Mouse (Mus musculus): ENCODE measurements at regions not wholly inside any gene's neighbourhood (a gene's known extent, or its start where the extent isn't known, plus 50 kb on each side); places are given as distances from the start of the nearest gene placed in this dataset.

DNA sequence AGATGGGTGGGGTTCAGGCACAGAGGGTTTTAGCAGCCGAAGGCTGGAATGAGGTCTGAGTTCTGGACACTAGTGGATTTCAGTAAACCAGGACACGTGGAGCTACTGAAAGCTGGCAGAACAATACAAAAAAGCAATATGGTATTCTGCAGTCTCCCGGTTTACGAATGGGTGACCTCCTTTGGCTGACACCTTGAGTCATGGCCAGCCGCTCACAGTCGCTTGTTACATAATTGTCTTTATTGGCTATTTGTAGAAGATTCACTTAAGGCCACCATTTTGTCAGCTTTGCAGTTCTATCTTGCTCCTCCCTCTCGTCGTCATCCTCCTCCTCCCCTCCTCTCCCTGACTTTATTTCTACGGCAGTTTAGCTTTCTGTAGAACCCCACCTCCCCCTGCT, 269.6 kb downstream of the Maf start:
- no peak for ATAC-seq (ENCODE audit: extremely low read depth, insufficient number of reproducible peaks, low FRiP score, poor library complexity, severe bottlenecking)

DNA sequence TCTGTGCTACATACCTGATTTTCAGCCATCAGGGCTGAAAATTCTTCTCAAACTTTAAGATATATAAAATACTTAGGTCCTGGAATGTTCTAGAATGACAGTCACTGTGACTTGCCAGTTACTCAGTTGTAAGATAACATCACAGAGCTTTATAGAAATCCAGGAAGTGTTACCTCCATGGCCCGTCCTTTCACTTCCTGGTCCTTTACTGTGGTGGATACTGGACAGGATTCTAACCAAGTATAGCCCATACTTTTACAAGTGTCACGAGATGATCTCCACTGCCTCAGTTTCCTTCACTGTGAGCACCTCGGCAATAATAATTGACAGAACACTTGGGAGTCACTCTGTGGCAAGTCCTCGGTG, 271.3 kb downstream of the Maf start:
- ATAC-seq (ENCODE audit: extremely low read depth, insufficient number of reproducible peaks, low FRiP score, poor library complexity, severe bottlenecking): no peak

DNA sequence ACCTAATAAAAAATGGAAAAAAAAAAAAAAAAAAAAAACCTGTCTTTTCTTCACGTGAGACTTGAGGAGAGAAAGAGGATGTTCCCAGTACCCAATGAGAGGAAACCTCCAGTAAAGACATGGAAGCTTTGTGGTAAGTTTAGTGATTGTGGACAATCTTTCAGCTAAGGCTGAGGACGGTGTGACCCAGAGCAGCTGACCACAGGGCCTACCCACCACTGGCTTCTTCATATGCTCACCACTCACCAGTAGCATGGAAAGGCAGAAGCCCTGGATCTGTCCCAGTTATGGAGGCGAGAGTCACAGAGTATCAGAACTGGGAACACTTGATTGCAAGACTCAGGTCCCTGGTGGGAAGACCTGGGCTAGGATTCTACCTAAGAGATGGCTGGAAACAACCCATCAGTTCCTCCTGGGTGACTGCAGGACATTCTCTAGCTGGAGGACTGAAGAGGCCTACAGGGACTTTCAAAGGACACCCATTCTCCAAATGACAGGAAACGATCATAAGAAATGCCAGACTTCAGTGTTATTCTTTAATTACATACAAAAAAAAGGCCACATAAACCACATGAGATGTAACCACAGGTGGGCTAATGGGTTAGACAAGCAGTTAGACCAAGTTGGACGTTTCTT, 271.8 kb downstream of the Maf start:
- no peak for ATAC-seq (ENCODE audit: extremely low read depth, insufficient number of reproducible peaks, low FRiP score, poor library complexity, severe bottlenecking)

DNA sequence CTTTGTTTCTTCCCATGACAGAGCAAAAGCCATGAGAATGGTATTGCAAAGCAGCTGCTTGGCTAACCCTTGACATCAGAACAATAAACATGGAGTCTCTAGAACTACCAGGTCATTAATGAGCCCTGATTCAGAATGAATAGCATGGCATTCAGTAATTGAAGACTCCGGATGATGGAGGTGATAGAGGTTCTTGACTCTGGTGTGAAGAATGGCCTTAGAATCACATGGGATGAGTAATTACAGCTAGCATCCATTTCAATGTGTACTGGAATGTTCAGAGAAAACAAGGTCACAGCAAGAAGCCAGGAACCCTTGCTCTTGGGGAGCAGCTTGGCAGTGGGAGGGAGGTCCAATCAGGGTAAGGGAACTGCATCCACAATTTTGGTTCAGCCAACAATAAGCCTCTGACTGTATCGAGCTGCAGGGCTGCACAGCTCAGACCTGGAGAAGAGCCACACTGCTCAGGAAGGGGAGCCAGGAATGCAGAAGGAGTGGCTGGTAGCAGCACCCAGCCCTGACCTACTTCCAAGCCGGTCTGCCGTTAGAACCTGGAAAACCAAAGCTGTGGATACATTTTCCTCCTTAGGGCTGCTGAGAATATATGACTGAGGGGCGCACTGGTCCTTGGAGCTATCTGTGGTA, 275.1 kb downstream of the Maf start:
- ATAC-seq (ENCODE audit: extremely low read depth, insufficient number of reproducible peaks, low FRiP score, poor library complexity, severe bottlenecking): no peak

DNA sequence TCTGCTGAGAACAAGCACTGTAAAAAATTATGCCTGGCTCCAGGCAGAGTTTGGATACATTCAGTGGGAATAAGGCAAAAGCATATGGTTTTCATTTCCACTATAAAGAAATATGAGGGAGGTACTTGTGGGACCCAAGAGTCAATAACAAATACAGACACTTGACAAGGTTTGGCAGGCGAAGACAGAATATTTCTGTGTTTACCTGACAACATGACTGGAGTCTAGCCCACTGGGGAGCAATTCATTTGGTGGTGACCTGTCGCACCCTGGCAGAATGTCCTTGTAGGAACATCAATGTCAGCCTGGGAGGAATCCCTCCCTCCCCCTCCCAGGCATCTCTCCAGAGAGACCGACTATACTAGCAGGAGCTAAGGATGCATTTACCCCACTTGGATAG, 276.8 kb downstream of the Maf start:
- ATAC-seq (ENCODE audit: extremely low read depth, insufficient number of reproducible peaks, low FRiP score, poor library complexity, severe bottlenecking): no peak

DNA sequence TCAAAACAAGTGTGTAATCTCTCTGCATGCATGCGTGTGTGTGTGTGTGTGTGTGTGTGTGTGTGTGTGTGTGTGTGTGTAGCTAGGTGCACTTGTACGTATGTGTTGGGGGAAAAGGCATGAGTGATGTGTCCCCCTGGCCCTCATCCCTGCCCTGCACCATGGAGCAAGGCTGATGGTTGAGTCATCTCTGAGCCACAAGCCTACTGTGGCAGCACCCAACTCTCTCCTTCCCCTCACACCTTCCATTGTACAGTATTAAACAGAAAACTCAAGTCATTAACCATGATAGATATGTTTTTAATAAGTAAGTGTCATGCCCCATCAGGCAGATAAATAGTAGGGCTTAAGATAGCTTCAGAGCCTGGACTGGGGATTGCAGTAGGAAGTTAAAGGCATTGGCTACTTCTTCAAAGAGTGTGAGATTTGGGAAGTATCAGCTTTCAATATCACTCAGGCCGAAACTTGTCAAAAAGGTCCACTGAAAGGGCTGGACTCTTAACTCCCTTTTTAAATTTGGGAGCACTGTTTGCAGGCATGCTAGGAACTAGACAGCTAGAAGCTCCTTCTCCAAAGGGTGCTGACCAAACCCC, 278.2 kb downstream of the Maf start:
- no peak for ATAC-seq (ENCODE audit: extremely low read depth, insufficient number of reproducible peaks, low FRiP score, poor library complexity, severe bottlenecking)

DNA sequence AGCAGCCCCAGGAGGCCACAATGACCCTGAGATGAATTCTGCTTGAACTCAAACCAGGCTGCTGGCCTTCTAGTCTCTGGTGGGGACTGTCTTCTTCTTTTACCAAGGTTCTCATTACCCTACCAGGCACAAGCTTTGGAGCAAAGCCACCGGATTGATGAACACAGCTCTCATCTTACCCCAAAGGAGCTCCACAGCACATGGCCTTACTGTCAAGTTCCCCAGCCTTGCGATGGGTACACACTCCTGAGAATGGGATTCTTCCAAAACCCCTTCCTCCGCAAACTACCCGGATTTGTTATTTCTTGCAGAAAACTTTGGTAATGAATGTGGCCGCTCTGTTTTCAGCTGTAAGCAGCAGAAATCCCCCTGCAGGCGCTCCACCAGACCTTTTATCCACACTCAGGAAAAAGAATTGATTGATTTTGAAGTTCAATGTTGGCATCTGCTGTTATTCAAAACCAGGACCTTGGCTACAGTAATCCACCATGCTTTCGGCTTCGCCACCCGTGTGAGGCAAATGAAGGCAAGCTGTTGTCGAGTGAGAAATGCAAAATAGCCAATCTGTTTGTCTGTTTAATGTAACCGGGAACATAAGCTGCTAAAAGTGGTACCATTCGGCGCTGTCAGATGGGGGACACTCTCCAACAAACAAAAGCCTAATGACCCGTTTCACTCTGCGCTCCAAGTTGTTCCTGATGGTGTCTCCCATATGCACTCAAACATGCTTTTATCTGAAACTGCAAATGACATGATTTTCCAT, 278.9 kb downstream of the Maf start:
- ATAC-seq (ENCODE audit: extremely low read depth, insufficient number of reproducible peaks, low FRiP score, poor library complexity, severe bottlenecking): no peak

DNA sequence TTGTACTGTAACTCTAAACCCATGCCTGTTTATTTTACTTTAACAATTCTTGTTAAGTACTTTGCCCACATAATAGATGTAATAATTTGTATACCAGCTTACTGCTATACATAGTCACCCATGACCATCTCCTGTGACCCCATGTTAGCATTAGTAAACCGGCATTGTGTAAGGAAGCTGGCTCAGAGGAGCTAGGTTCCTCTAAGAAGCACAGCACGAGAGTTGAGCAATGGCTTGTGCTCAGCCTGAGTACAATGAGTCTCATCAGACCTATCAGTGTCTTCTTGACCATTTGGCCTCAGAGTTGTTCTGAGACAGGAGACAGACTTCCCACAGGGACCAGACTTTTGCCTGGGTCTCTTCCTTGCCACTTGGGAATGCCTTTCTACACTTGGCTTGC, 279.6 kb downstream of the Maf start:
- ATAC-seq (ENCODE audit: extremely low read depth, insufficient number of reproducible peaks, low FRiP score, poor library complexity, severe bottlenecking): peak; percentile 73

DNA sequence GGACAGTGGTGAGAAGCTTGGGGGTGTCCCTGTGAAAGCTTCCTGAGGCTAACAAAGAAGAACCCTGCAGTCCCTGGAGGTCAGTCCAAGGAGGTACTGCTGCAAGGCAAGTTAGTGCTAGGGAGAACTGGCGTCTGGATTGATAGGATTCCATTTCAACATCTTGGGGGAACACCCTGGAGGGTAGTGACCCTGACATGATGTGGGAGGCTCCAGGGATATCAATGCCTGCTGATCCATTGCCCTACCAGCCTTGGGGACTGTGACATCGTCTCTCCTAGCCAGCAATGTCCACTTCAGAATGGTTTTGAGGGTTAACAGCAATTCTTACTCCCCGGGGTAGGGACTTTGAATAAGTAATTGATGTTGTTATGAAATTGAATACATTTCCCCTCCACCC, 280.1 kb downstream of the Maf start:
- no peak for ATAC-seq (ENCODE audit: extremely low read depth, insufficient number of reproducible peaks, low FRiP score, poor library complexity, severe bottlenecking)

DNA sequence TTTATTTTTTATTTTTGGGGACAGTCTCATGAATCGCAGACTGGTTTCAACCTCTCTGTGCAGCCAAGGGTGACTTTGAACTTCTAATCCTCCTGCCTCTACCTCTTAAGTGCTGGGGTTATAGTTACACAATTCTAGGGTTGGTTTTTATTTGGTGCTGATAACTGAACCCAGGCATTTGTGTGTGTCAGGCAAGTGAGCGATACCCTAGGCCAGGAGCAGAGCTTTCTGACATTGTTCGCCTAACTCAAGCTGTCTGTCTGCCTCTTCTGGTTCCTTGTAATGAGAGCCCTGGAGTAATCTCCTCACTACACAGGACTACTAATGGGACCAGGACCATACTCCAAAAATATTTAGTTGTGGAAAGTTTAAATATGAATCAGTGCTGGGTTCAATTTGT, 281.1 kb downstream of the Maf start:
- no peak for ATAC-seq (ENCODE audit: extremely low read depth, insufficient number of reproducible peaks, low FRiP score, poor library complexity, severe bottlenecking)

DNA sequence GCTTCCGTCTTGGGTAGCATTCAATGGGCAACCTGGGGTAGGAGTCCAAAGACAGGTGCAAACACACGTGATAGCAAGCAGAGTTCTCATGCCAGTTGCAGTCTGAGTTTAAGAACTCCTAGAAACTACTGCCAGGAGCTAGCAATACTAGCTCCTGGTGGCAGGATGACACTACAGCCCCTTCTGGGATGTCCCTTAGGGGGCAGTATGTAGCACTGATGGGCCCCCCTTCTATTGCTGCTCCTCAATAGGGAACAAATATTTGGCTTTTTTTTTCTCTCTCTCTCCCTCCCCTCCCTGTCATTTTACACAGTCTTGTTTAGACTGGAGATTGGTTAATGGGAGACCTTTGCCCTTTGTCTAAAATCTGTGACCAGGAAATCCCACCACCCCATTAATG, 282.2 kb downstream of the Maf start:
- ATAC-seq (ENCODE audit: extremely low read depth, insufficient number of reproducible peaks, low FRiP score, poor library complexity, severe bottlenecking): no peak

DNA sequence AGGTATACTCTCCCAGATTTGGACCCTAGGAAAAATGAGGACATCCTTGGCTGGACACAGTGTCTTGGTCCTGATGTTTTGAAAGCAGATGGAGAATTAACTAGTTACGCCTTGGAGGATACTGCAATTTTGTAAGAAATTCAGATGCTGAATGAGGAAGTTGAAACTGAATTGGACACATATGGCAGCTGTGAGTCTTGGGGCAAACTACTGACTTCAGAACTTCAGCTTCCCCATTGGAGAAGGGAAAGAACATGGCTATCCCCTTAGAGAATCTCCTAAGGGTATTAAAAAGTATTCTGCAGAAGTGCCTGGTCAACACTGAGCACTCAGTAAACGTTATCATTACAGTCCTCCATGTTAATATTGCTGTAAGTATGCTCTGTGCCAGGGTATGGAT, 283.9 kb downstream of the Maf start:
- ATAC-seq (ENCODE audit: extremely low read depth, insufficient number of reproducible peaks, low FRiP score, poor library complexity, severe bottlenecking): no peak

DNA sequence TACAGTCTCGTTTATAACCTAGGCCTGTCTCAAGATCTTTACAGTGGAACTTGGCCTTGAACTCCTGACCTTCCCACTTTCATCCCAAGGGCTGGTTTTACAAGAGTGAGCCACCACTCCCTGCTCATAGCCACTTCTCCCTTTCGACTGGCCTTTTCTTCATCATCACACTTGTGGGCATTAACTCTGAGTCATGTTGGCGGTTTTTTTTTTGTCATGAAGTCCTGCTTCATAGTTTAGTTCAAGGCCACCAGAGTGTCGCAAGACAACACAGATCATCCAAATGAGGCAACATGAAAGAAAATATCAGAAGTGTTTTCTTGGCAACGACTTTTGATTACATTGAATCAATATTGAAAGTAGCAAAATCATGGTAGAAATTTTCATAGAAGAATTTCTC, 284.5 kb downstream of the Maf start:
- ATAC-seq (ENCODE audit: extremely low read depth, insufficient number of reproducible peaks, low FRiP score, poor library complexity, severe bottlenecking): peak; percentile 88

DNA sequence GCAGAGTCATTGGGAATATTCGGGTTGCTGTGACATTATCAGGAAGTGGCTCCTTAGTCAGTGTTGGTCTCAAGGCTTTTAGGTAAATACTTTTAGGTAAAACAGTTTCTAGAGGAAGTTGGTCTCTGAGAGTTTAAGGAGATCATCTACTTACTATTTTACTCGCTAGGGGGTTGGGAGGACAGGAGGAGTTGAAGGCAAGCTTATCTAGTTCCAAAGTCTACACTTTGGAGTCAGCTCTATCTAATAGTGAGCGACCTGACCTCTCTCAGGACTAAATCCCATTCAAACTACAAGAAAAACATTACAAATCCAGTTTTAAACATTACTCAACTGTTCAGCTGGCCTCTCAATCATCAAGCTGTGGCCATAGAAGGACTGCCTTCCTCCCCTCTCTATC, 287.1 kb downstream of the Maf start:
- no peak for ATAC-seq (ENCODE audit: extremely low read depth, insufficient number of reproducible peaks, low FRiP score, poor library complexity, severe bottlenecking)

DNA sequence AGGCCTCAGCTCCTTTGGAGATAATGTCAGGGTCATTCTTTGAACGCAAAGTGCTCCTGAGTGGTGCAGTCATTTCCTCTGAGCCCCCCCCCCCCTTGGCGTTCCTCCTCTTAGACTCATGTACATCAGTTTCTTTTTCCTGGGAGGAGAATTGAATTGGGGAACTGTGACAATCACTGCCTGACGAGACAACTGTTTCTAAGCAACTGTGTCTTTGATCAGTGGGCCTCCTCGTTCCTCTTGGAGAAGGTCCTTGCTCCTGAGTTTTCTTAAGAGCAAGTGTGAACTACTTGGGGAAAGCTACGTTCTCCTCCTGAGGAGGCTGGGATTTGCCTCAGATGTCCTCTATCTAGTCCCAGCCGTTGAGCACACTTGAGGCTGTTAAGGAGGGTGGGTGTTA, 287.5 kb downstream of the Maf start:
- ATAC-seq (ENCODE audit: extremely low read depth, insufficient number of reproducible peaks, low FRiP score, poor library complexity, severe bottlenecking): no peak

DNA sequence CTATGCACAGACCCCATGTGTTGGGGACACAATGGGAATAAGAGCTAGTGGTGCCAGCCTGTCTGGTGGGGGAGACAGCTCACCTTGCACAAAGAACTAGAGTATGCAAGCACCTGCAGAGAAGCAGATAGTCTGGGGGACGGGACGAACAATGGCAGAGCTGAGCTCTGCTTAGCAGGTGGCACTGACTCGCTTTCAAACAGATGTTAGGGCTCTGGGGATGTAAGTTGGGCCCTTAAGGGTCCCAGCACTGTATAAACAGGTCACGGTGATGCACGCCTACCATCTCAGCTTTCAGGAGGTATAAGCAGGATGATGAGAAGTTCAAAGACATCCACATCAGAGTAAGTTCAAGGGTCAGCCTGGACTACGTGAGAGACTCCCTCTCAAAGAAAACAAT, 289.5 kb downstream of the Maf start:
- no peak for ATAC-seq (ENCODE audit: extremely low read depth, insufficient number of reproducible peaks, low FRiP score, poor library complexity, severe bottlenecking)

DNA sequence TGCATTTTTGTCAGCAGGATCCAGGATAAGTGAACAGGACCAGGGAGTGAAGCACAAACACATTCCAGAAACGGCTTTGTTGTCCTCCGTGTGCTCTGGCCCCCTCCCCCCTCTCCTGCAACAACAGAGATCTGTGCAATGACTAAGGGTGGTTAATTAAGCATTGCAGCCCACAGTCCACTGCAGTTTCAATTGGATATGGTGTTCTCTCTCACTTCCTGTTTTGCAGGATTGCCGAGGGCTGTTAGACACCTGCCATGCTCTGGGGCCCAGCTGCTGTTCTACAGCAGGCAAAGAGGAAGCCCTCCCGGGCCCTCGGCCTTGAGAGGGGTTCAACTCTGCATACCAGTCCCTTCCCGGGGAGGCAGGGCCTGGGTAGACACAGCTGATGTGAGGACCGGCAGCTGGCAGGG, 293.5 kb downstream of the Maf start:
- peak; percentile 92 for ATAC-seq (ENCODE audit: extremely low read depth, insufficient number of reproducible peaks, low FRiP score, poor library complexity, severe bottlenecking)

DNA sequence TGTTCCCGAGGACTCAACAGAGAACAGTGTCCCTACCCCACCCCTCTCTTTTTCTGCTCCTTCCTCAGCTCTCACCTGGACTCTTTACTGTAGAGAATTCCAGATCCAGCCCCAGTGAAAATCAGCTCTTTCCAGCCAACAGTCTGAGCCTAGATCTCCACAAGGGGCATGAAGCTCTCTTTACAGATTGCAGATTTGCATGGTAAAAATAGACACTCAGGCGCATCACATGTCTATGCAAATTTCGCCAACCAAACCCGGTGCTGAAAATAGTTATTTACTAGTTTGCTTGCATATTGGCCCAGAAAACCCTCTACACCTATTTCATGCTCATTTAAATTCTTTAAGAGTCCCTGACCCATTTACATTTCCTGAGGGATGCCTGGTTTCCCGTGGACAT, 295.8 kb downstream of the Maf start:
- ATAC-seq (ENCODE audit: extremely low read depth, insufficient number of reproducible peaks, low FRiP score, poor library complexity, severe bottlenecking): peak; percentile 31; the same call in 1 of the 2 replicates

DNA sequence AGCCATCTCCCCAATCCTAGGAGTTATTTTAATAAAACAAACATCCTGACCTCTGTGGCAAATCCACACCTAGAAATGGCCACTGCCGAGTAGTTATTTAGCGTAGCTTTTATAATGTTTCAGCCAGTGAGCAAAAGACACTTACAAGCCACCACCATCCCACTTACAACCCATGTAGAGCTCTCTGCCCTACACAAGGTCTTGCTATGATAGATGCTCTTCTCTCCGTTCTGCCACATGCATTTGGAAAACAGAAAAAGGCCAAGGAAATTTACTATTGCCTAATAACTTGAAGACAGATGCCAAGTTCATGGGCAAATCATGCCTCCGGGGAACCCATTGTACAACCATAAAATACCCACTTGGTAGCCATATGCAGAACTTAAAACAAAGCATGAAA, 296.5 kb downstream of the Maf start:
- ATAC-seq (ENCODE audit: extremely low read depth, insufficient number of reproducible peaks, low FRiP score, poor library complexity, severe bottlenecking): no peak

DNA sequence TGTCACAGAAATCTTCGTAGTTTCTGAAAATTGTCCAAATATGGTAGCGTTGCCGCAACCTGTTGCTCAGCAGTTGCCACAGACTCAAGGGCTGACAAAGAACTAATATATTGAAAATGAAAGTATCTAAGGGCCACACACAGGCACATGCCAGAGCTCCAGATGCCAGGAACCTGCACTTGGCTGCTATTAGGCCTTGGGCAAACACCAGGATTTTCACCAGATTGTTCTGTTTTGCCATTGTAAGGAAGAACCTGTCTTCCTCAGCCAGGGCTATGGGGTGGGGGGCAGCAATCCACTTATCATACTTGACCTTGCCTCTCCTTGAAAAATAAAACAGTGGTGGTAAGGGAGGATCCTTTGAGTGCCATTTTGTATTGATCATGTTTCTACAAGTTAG, 297.4 kb downstream of the Maf start:
- no peak for ATAC-seq (ENCODE audit: extremely low read depth, insufficient number of reproducible peaks, low FRiP score, poor library complexity, severe bottlenecking)
